Mouse (Mus musculus) olfactory bulb, adult 2 months (tissue): ENCODE results near the gene Ptch1. TPM values are rescaled to one million over a fixed set of nuclear protein-coding genes. Genes with fewer than 3 reads are reported as not detected.

Experiments
- H3K27ac ChIP-seq: fragments of 200-500 bp; 2 replicates; pipeline ENCODE4 v1.5.1; 2012; ENCODE audit warnings: low read depth, low read length; ENCODE audit not compliant: insufficient read depth
- H3K4me1 ChIP-seq: fragments of 200-500 bp; 2 replicates; pipeline ENCODE4 v1.6.1; 2012; ENCODE audit warnings: low read length; ENCODE audit not compliant: control insufficient read depth, insufficient read depth
- H3K4me3 ChIP-seq: fragments of 200-500 bp; 2 replicates; pipeline ENCODE4 v1.5.1; 2012; ENCODE audit warnings: mild to moderate bottlenecking, low read depth, low read length, moderate library complexity; ENCODE audit not compliant: insufficient read depth
- CTCF ChIP-seq: fragments of 200-500 bp; IDR thresholded peaks from 2 replicates; pipeline ENCODE4 v1.5.1; 2012; ENCODE audit warnings: low read depth, mild to moderate bottlenecking, low read length, moderate library complexity; ENCODE audit not compliant: insufficient read depth
- POLR2A ChIP-seq: fragments of 200-500 bp; IDR thresholded peaks from 2 replicates; pipeline ENCODE4 v1.6.1; 2012; ENCODE audit warnings: mild to moderate bottlenecking, low read depth, low read length, moderate library complexity; ENCODE audit not compliant: insufficient read depth
- WGBS: fragments of 180-500 bp; shearing (Covaris S2); methylation state at CpG from one replicate; pipeline ENCODE4 v1.1.7; 2018; 5-methylcytosine and 5-hydroxymethylcytosine counted together
- polyA plus RNA-seq: library from polyadenylated mRNA; stranded (reverse); fragments of >200 nt; gene quantifications from 2 replicates; pipeline ENCODE4 v1.2.4, GENCODE M21; 2012; ENCODE audit warnings: low replicate concordance; ENCODE audit not compliant: missing spikeins, insufficient read depth, insufficient read length

The Ptch1 gene
- polyA plus RNA-seq, 1 experiment: not detected

DNA sequence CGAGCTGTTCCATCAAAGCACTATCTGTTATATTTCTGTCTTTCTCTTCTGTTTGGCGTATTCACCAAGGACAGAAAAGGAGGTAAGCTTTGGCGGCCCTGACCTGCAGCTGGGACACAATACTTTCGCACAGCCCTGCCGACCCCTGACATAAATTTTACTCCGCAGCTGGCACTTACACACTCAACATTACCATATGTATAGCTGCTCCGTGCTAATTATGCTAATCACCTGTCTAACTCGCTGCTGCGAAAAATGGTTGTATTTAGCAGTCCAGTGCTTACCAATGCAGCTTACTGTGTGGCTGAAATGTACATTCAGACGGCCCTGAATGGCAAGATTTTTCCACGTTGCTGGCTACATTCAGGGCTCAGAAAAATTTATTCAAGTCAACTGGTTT lies 18.8 kb downstream of the Ptch1 start:
- no peak for TF ChIP-seq POLR2A
- no peak for TF ChIP-seq CTCF
- Histone ChIP-seq H3K27ac (no peak overlapping the region), H3K4me1 (peaks cover 17% of the 10 kb centered on the region), H3K4me3 (no peak overlapping the region)
- 62% methylated on average over 11 of the region's 11 CpGs for WGBS

DNA sequence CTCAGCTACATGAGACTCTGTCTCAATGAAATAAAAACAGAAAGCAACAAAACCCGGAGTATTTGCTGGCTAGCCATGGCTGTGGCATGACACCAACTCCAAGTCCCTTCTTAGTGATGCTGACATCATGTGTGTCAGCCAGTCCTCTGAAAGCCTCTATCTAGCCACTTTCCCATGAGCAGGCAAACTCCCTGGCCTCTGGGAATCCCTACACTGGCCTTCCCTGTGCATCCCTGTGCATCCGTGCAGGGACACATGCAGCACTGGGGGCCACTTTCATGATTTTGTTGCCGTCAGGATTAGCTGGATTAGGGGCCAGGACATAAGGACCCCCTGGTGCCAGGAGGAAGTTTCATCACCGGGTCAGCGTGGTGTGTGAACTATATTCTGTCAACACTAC lies 20.0 kb downstream of the Ptch1 start:
- 77% methylated on average over 5 of the region's 5 CpGs for WGBS
- Histone ChIP-seq H3K4me1 (peaks cover 26% of the 10 kb centered on the region), H3K27ac (no peak overlapping the region), H3K4me3 (no peak overlapping the region)
- no peak for TF ChIP-seq CTCF
- TF ChIP-seq POLR2A: no peak

DNA sequence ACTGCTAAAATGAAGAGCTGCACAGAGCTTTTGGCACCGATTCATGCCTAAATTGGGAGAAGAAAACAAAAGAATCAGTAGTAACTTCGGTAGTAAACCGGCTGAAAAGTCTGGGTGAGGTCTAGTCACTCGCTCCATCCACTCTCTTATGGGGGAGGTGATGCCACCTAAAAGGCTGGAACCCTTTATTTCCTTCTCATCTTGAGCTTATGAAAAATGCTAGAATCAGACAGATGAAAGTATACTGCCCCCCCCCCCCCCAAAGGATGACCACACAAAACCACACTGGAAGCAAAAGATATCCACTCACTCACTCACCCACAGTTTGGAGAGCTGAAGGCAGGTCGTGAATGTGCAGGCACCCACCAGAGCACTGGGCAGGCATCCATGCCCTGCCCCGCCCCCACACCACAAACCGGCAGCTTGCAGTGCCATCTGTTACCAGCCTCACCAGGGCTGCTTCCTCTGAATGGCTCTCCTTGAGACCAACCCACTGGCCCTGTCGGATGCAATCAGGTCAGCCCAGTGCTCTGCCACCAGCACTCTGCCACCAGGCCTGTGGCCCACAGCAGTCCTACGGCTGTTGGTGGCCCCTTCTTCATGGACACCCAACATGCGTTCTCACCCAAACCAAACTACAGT lies 21.0 kb downstream of the Ptch1 start:
- no peak overlapping the region for H3K4me3 ChIP-seq
- no peak for TF ChIP-seq POLR2A
- TF ChIP-seq CTCF: no peak
- peak overlapping the region; percentile 18 for H3K27ac ChIP-seq
- peaks cover 27% of the 10 kb centered on the region for H3K4me1 ChIP-seq
- 49% methylated on average over 10 of the region's 10 CpGs for WGBS

DNA sequence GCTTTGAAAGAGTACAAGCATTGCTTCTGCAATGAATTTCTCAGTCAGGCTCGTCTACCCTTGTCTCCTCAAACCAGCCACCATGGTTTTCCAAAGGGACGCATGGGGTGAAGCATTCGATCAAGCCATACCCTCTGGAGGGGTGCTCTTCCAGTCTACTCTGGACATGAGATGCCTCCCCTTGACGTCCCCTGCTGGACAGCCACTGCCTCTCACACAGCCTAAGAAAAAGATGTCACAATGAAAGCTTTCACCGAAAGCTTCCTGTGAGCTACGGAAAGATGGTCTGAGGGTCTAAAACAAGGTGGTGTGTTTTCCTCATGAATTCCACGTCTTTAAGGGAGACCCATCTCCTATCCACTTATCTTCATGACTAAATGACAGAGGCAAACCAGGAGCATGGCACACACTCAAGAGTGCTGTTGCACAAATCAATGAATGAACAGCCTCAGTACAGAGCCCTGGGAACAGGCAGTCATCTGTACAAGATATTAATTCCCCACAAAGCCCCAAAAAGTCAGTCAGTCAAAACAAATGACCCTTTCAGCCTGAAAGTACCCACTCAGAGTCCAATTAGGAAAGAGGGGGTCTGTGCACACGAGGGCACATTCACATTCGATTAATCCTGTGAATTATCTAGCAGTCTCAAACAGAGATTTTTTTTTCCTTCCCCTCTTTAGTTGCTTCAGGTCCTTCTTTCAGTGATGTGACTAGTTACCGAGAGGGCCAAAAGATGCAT lies 21.7 kb downstream of the Ptch1 start:
- Histone ChIP-seq H3K4me3 (no peak overlapping the region), H3K4me1 (peaks cover 27% of the 10 kb centered on the region), H3K27ac (no peak overlapping the region)
- TF ChIP-seq POLR2A (no peak), CTCF (no peak)
- 68% methylated on average over 10 of the region's 10 CpGs for WGBS

DNA sequence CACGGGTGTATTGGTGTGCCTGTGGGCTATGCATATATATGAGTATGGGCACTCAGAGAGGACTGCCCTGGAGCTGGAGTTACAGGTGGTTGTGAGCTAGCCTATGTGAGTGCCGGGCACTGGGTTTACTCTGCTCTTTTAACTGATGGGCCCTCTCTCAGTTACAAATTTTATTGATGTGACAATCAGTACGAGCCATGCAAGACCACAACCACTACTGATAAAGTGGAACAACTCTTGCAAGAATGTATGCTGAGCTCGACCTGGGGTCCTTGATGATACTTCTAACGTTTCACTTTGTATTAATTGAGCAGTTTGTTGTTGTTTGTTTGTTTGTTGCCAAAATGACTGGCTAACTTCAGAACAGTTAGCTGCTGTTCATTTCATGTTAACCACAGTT lies 23.0 kb downstream of the Ptch1 start:
- no peak overlapping the region for H3K4me3 ChIP-seq
- H3K27ac ChIP-seq: no peak overlapping the region
- WGBS: 90% methylated on average over 5 of the region's 5 CpGs
- no peak for TF ChIP-seq POLR2A
- TF ChIP-seq CTCF: no peak
- peaks cover 25% of the 10 kb centered on the region for H3K4me1 ChIP-seq

DNA sequence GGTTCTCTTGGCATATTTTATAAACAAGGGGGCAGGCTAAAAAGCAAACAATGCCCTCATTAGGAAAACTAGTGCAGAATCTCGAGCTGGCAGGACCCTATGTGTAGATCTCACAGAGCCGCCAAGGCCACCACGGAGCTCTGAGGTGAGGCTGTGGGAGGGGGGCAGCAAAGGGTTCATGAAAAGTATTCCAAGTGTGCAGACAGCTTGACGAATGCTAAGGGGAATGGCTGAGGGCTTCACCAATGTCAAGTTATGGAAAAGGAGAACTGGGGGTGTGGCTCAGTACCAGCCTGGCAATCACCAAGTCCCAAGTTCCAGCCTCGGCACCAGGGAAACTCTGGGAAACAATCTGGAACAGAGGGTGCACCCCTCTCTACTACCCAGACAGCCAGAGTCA lies 24.2 kb downstream of the Ptch1 start:
- Histone ChIP-seq H3K4me1 (peaks cover 24% of the 10 kb centered on the region), H3K27ac (no peak overlapping the region), H3K4me3 (no peak overlapping the region)
- TF ChIP-seq CTCF (no peak), POLR2A (no peak)
- WGBS: 53% methylated on average over 5 of the region's 5 CpGs

DNA sequence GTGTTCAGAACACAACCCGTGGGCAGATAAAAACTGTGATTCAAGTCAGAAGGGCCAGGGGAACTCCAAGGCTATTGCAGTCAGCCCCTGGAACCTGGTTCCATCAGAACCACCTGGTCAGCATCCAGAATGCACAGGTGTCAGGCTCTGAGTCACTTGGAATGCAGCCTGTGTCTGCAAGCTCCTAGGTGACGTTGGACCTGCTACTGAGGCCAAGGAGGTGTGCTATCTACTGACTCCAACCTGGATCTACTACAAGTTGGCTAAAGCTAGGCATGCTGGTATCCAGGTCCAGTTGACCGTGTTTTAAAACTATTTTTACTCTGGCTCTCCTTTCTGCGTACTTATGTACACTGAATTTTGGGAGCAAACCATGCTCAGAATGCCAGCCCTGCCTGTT lies 24.8 kb downstream of the Ptch1 start:
- TF ChIP-seq POLR2A (no peak), CTCF (no peak)
- peaks cover 23% of the 10 kb centered on the region for H3K4me1 ChIP-seq
- no peak overlapping the region for H3K4me3 ChIP-seq
- WGBS: 77% methylated on average over 4 of the region's 4 CpGs
- 0 out of 2 replicates have a peak overlapping the region, but pooled peaks have one; percentile 14 for H3K27ac ChIP-seq

DNA sequence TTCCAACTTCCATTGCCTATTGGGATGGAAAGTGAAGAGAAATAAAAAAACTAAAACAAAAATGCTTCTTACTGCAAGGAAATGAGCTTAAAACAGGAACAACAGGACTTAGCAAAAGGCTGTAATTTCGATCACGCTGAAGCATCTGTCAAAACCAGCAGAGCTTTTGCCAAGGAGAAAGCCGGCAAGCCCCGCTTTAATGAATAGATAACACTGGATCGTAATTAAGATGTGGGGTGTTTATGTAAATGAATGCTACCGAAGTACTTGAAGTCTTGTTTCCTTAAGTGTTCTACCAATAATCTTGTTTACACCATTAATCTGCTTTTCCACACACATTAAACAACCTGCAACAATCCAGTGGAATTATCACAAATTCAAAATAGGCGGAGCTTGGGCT lies 28.1 kb downstream of the Ptch1 start:
- peaks cover 17% of the 10 kb centered on the region for H3K4me1 ChIP-seq
- 17% methylated on average over 7 of the region's 7 CpGs for WGBS

DNA sequence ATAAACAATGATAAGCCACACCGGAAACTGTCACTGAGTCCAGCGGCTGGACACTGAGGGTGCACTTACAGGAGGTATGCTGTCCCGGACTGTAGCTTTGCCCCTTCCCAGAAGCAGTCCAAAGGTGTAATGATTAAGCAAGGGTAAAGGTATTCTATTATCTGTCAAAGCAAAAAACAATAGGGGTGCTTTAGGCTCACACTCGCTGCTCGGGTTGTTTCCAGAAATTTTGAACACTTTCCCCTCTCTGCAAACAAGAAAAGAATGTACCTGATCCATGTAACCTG lies 28.5 kb downstream of the Ptch1 start:
- 46% methylated on average over 5 of the region's 5 CpGs for WGBS
- H3K4me3 ChIP-seq: no peak overlapping the region
- TF ChIP-seq CTCF (no peak), POLR2A (no peak)
- peaks cover 17% of the 10 kb centered on the region for H3K4me1 ChIP-seq
- no peak overlapping the region for H3K27ac ChIP-seq

More for the DNA sequence above, 28.1 kb downstream of the Ptch1 start:
- no peak for TF ChIP-seq CTCF
- TF ChIP-seq POLR2A: no peak
- Histone ChIP-seq H3K4me3 (no peak overlapping the region), H3K27ac (no peak overlapping the region)
